Mouse (Mus musculus): ENCODE results near the gene Olfr157. TPM values are rescaled to one million over a fixed set of nuclear protein-coding genes. Genes with fewer than 3 reads are reported as not detected.
"Not testable (repeated sequence)": the region's sequence is repeated elsewhere in the genome, so short reads cannot be mapped to it uniquely, and the experiment has no call there.

Gene Olfr157
- polyA plus RNA-seq, 1 experiment from 2014 or later = not detected

DNA sequence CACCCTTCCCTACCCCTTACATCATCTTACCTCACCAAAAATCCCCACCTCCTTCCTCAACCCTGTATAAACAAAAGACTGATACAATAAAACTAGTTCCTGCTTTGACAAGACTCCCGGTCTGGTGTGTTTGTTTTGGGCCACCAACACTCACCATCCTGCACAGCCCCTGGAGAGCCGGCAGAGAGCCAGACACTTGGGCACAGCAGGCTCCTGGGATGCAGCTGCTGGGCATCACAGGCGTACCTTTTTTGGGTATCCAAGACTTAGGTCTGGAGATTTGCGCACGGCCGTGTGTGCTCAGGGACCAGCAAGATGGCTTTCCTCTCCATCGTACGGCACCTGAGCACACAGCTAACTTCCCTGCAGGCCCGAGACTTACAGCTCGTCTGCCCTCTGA, 19.9 kb upstream of the Olfr157 start:
- Histone ChIP-seq H3K27me3 (no peaks in the 10 kb centered on the region), H3K4me3 (replicated peaks) (no peak overlapping the region), H3K27ac (no peak overlapping the region), H3K4me2 (no peak overlapping the region), H3K4me1 (no peaks in the 10 kb centered on the region), H3K9me3 (replicated peaks) (no peaks in the 10 kb centered on the region), H3K36me3 (no peaks in the 10 kb centered on the region), H3K9ac (no peak overlapping the region)
- ATAC-seq (replicated peaks; ENCODE audit: low FRiP score) = no peak
- 76% methylated on average over 10 of the region's 10 CpGs for WGBS

DNA sequence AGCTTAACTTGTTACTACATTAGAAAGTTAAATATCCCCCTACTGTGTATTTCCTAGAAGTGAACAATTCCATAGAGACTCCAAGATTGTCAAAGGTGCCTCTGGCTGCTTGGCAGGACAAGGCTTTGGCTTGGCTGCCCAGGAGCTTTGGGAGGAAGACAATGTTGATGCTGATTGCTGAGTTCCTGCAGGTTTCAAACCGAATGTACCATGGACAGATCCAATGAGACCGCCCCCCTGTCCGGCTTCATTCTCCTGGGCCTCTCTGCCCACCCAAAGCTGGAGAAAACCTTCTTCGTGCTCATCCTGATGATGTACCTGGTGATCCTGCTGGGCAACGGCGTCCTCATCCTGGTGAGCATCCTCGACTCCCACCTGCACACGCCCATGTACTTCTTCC, 14.1 kb upstream of the Olfr157 start:
- H3K27me3 ChIP-seq = no peaks in the 10 kb centered on the region
- no peak overlapping the region for H3K4me2 ChIP-seq
- no peak overlapping the region for H3K27ac ChIP-seq
- no peaks in the 10 kb centered on the region for H3K36me3 ChIP-seq
- H3K9me3 ChIP-seq (replicated peaks) = no peaks in the 10 kb centered on the region
- no peak for ATAC-seq (replicated peaks; ENCODE audit: low FRiP score)
- H3K4me1 ChIP-seq = no peaks in the 10 kb centered on the region
- no peak overlapping the region for H3K9ac ChIP-seq
- 70% methylated on average over 8 of the region's 8 CpGs for WGBS
- H3K4me3 ChIP-seq (replicated peaks) = no peak overlapping the region

DNA sequence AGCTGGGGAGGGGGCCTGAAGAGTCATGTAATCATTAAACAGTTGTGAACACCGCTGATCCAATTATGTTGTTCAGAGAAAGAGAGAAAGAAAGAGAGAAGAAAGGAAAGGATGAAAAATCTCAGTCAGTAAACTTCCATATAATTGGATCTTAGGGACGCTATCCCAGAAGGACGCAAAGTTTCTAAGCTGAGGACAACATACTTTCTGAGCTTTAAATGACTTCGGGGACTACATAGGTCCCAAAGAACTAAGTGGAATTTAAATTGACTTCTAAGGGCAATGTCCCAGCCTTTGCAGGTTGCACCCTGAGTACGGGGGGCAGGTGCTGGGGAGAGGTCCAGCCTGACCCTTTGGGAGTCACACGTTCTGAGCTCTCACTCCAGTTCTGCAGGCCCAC, 11.3 kb upstream of the Olfr157 start, which contains the start of gene Olfr155:
Gene Olfr155 (plus strand): TSS at position 301 of the 400 bp plus-strand sequence.
- Histone ChIP-seq H3K4me1 (no peaks in the 10 kb centered on the region), H3K9me3 (replicated peaks) (no peaks in the 10 kb centered on the region), H3K4me3 (replicated peaks) (no peak within 1 kb of the TSS), H3K9ac (no peak within 1 kb of the TSS), H3K4me2 (no peak within 1 kb of the TSS), H3K27ac (no peak within 1 kb of the TSS), H3K27me3 (no peaks in the 10 kb centered on the region), H3K36me3 (no peaks in the 10 kb centered on the region)
- WGBS = 87% methylated on average over 6 of the region's 6 CpGs
- no peak for ATAC-seq (replicated peaks; ENCODE audit: low FRiP score)

DNA sequence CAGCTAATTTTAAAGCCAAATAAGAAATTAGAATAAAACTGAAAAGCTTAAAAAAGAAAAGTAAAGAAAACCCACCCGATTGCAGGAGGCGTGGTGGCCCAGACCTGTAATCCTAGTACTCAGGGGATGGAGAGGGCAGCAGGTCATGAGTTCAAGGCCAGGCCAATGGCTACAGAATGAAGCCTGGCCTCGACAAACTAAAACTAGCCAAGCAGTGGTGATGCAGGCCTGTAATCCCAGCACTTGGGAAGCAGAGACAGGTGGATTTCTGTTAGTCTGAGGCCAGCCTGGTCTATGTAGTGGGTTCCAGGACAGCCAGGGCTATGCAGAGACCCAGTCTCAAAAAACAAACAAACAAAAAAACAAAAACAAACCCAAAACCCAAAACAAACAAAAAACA, 1.7 kb downstream of the Olfr157 start:
- Histone ChIP-seq H3K27me3 (no peaks in the 10 kb centered on the region), H3K36me3 (no peaks in the 10 kb centered on the region), H3K9me3 (replicated peaks) (no peaks in the 10 kb centered on the region), H3K4me2 (no peak overlapping the region), H3K4me3 (replicated peaks) (no peak overlapping the region), H3K9ac (no peak overlapping the region), H3K27ac (no peak overlapping the region), H3K4me1 (no peaks in the 10 kb centered on the region)
- no peak for ATAC-seq (replicated peaks; ENCODE audit: low FRiP score)
- WGBS = 54% methylated on average over 3 of the region's 3 CpGs

DNA sequence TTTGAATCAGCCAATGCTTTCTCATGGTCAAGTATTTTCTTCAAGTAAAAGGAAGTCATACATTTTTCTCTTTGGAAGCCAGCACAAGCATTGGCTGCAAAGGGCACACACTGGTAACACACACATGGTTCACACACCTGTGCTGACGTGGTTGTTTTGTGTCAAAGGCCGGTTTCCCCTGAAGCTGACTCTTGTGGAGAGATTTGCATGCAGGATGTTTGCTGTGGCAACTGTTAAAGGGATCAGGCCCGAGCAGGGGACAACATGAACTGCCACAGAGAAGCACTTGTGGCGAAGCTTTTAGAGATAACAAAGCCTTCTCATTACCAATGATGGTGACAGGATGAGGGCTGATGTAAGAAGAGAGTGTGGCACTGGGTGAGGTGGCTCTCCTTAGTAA, 5.3 kb downstream of the Olfr157 start:
- H3K9me3 ChIP-seq (replicated peaks) = no peaks in the 10 kb centered on the region
- no peak overlapping the region for H3K4me2 ChIP-seq
- H3K27me3 ChIP-seq = no peaks in the 10 kb centered on the region
- no peaks in the 10 kb centered on the region for H3K36me3 ChIP-seq
- WGBS = 77% methylated on average over 4 of the region's 4 CpGs
- no peak for ATAC-seq (replicated peaks; ENCODE audit: low FRiP score)
- no peak overlapping the region for H3K27ac ChIP-seq
- H3K4me1 ChIP-seq = no peaks in the 10 kb centered on the region
- H3K4me3 ChIP-seq (replicated peaks) = no peak overlapping the region
- no peak overlapping the region for H3K9ac ChIP-seq

DNA sequence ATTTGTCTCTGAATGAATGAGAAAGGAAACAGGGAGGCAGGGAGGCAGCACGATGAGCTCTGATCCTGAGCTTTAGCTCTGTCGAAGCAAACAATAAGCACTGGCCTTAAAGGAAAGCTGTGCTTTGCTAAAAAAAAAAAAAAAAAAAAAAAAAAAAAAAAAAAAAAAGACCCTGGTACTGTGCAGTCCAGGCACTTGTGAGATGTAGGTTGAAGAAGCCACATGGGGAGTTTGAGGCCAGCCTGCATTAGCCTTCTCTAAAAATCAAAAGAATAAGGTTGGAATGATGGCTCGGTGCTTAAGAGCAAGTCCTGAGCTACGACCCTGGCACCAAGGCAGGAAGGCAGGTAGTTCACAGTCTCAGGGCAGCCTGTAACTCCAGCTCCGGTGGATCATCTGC, 6.2 kb downstream of the Olfr157 start:
- no peak for ATAC-seq (replicated peaks; ENCODE audit: low FRiP score)
- H3K4me3 ChIP-seq (replicated peaks) = no peak overlapping the region
- H3K36me3 ChIP-seq = no peaks in the 10 kb centered on the region
- no peaks in the 10 kb centered on the region for H3K9me3 ChIP-seq (replicated peaks)
- H3K4me1 ChIP-seq = no peaks in the 10 kb centered on the region
- H3K27me3 ChIP-seq = no peaks in the 10 kb centered on the region
- H3K9ac ChIP-seq = no peak overlapping the region
- 72% methylated on average over 5 of the region's 5 CpGs for WGBS
- H3K27ac ChIP-seq = no peak overlapping the region
- H3K4me2 ChIP-seq = no peak overlapping the region

DNA sequence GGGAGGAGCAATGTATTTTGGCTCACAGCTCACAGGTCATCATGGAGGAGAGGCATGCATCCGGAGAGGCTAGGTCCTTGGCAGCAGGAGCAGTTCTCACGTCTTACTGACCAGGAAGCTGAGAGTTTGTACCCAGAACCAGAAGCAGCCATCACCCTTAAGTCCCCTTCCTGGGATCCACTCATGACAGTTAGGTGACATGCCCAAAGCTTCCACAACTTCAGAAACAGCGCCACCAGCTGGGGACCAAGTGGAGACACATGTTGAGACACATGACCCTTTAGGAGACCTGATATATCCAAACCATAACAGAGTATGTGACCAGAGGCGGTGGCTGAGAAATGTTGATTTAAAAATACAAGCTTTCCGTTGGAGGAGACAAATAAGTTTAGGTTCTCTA, 8.0 kb downstream of the Olfr157 start:
- H3K27ac ChIP-seq = no peak overlapping the region
- no peak overlapping the region for H3K4me2 ChIP-seq
- no peaks in the 10 kb centered on the region for H3K36me3 ChIP-seq
- no peak overlapping the region for H3K4me3 ChIP-seq (replicated peaks)
- H3K9ac ChIP-seq = no peak overlapping the region
- no peak for ATAC-seq (replicated peaks; ENCODE audit: low FRiP score)
- 70% methylated on average over 5 of the region's 5 CpGs for WGBS
- H3K27me3 ChIP-seq = no peaks in the 10 kb centered on the region
- H3K4me1 ChIP-seq = no peaks in the 10 kb centered on the region
- no peaks in the 10 kb centered on the region for H3K9me3 ChIP-seq (replicated peaks)

DNA sequence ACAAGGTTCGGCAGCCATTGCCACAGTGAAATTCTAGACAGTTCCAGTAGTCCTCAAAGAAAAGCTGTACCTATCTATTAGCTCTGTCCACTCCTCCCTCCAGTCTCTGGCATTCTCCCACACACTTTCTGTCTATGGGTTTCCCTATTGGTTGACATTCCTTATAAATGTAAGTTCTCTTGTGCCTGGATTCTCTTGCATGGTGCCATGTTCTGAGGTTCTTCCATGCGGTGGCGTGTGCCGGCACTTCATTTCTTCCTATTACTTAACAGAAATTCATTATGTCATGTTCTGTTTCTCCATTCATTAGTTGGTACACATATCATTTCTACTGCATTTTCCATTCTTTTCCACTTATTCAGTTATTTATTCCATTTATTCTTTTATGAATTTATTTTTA, 11.2 kb downstream of the Olfr157 start:
- H3K4me2 ChIP-seq = no peak overlapping the region
- H3K36me3 ChIP-seq = no peaks in the 10 kb centered on the region
- no peak overlapping the region for H3K27ac ChIP-seq
- WGBS = 80% methylated on average over 4 of the region's 4 CpGs
- no peak overlapping the region for H3K4me3 ChIP-seq (replicated peaks)
- no peak overlapping the region for H3K9ac ChIP-seq
- no peaks in the 10 kb centered on the region for H3K9me3 ChIP-seq (replicated peaks)
- ATAC-seq (replicated peaks; ENCODE audit: low FRiP score) = no peak
- no peaks in the 10 kb centered on the region for H3K27me3 ChIP-seq
- 0 out of 2 replicates have a peak, but pooled peaks cover under 1% of the 10 kb centered on the region for H3K4me1 ChIP-seq

DNA sequence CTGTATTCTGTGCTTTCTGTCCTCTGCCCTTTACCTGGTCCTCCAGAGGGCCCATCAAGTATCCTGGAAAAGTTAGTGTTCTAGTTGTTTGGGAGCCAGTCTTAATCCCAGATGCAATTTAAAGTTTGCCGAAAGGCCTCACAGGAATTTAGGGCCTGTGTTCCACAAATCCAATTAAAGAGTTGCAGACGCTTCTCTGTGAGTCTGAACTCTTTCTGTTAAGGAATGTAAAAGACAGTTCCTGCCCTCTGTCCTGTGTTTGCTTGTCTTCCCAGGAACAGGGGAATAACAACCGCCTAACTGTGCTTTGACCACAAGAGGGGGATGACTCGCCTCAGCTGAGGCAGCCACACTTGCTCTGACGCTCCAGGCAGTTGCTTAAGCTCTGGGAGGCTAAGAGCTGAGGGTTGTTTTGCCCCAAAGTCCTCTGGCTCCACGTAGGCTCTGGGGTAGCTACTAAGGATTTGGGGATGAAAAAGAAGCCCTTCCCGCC, 16.1 kb downstream of the Olfr157 start, which contains the start of gene Olfr156:
Gene Olfr156 (minus strand): TSS at position 51 of the 493 bp plus-strand sequence.
- Histone ChIP-seq H3K9me3 (replicated peaks) (no peaks in the 10 kb centered on the region), H3K4me1 (0 out of 2 replicates have a peak, but pooled peaks cover 3% of the 10 kb centered on the region), H3K36me3 (no peaks in the 10 kb centered on the region), H3K27me3 (no peaks in the 10 kb centered on the region), H3K4me2 (no peak within 1 kb of the TSS), H3K9ac (no peak within 1 kb of the TSS), H3K4me3 (replicated peaks) (no peak within 1 kb of the TSS), H3K27ac (no peak within 1 kb of the TSS)
- WGBS = 20% methylated on average over 7 of the region's 7 CpGs
- ATAC-seq (replicated peaks; ENCODE audit: low FRiP score) = no peak

DNA sequence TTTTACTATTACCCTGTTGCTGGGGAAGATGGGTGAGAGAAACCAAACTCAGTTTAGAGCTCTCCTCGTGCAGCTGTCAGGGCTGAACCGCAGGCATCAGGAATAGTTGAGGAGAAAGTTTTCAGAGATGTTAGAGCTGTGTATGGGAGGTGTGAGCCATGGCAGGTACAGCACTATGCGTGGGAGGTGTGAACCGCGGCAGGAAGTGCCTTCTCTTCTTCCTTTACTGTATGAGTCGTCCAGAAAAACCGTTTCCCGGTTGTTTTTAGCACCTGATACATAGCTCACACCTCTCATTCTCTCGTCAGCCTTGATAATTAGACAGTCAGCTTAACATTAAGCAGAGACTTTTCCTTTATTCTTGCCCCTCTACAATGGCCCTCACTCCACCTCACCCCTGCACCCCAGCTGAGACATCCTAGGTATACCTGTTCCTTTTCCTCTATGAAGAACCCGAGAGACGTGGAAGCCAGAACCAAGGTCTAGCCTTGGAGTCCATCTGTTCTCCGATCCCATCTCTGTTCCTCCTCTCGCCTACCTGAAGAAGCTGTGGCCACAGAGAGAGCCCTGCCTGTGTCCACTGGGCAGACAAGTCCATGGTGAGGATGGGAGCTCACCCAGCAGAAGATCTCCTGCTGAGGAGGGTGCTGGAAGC, 17.0 kb downstream of the Olfr157 start:
- 78% methylated on average over 13 of the region's 13 CpGs for WGBS
- no peak overlapping the region for H3K4me2 ChIP-seq
- no peaks in the 10 kb centered on the region for H3K36me3 ChIP-seq
- H3K4me3 ChIP-seq (replicated peaks) = no peak overlapping the region
- no peak for ATAC-seq (replicated peaks; ENCODE audit: low FRiP score)
- H3K4me1 ChIP-seq = 0 out of 2 replicates have a peak, but pooled peaks cover 3% of the 10 kb centered on the region
- H3K9ac ChIP-seq = no peak overlapping the region
- no peaks in the 10 kb centered on the region for H3K9me3 ChIP-seq (replicated peaks)
- no peaks in the 10 kb centered on the region for H3K27me3 ChIP-seq
- H3K27ac ChIP-seq = no peak overlapping the region

DNA sequence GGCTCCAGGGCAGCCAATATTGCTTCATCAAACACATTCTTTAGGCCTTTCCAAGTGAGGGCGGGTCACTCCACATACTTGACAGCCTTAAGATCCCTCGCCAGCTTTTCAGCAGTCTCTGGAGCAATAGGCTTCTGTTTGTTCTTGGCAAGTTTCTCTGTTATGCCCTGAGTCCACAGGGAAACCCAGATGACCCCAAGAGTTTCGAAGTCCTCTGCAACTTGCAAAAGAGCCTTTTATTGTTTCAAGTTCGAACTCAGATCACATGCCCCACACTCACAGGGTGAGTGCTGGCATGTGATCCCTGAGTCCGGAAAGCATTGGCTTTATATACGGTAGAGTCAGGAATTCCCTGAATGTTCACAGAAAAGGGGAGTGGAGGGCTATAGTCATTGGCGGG, 41.1 kb downstream of the Olfr157 start:
- no peaks in the 10 kb centered on the region for H3K36me3 ChIP-seq
- no peak overlapping the region for H3K4me3 ChIP-seq (replicated peaks)
- H3K9me3 ChIP-seq (replicated peaks) = 0 out of 2 replicates have a peak, but pooled peaks cover 6% of the 10 kb centered on the region
- H3K27ac ChIP-seq = no peak overlapping the region
- H3K27me3 ChIP-seq = no peaks in the 10 kb centered on the region
- no peaks in the 10 kb centered on the region for H3K4me1 ChIP-seq
- no peak overlapping the region for H3K4me2 ChIP-seq
- no peak overlapping the region for H3K9ac ChIP-seq
- ATAC-seq (replicated peaks; ENCODE audit: low FRiP score) = no peak
- WGBS = 66% methylated on average over 7 of the region's 7 CpGs

DNA sequence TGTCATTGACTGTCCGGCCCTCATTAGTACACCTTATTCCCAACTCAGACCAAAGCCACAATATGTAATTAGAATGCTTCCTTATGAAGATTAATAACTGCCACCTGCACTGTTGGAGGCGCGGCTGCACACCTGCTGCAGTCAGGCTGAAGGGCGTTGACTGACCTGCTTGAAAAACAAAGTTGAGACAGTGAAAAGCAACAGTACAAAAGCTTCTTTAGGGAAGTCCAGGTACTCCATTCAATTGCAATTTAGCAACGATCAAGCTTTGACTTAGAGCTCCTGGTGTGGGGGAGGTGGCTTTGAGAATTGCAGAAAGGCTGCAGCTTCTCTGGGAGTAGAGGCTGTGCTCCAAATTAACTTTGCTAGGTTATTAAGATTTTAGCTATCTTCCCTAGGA, 44.2 kb downstream of the Olfr157 start:
- not testable (repeated sequence) for H3K27ac ChIP-seq; H3K4me1 ChIP-seq; H3K4me2 ChIP-seq; H3K9me3 ChIP-seq (replicated peaks); H3K4me3 ChIP-seq (replicated peaks); H3K36me3 ChIP-seq; H3K9ac ChIP-seq; ATAC-seq (replicated peaks; ENCODE audit: low FRiP score); H3K27me3 ChIP-seq
- WGBS = 89% methylated on average over 5 of the region's 5 CpGs

DNA sequence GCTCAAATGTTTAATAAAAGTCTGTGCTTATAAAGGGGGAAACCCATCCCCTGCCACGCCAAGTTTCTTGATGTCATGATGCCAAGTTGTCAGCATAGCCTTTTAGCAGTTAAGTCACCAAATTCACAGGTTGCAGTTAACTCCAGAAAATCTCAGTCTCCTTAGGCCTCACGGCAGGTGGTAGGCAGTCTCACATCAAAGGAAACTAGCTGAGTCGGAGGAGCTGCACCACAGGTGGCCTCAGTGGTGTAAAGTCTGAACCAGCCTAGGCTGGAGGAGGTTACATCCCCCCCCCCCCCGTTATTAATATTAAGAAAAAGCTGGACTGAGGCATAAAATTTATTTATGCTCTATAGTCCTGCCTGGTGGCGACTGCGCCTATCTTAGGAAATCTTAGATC, 44.7 kb downstream of the Olfr157 start:
- H3K4me1 ChIP-seq = no peaks in the 10 kb centered on the region
- H3K9me3 ChIP-seq (replicated peaks) = no peaks in the 10 kb centered on the region
- H3K27ac ChIP-seq = no peak overlapping the region
- no peak overlapping the region for H3K4me2 ChIP-seq
- no peak for ATAC-seq (replicated peaks; ENCODE audit: low FRiP score)
- H3K4me3 ChIP-seq (replicated peaks) = no peak overlapping the region
- 73% methylated on average over 6 of the region's 6 CpGs for WGBS
- no peak overlapping the region for H3K9ac ChIP-seq
- H3K36me3 ChIP-seq = no peaks in the 10 kb centered on the region
- H3K27me3 ChIP-seq = no peaks in the 10 kb centered on the region
